28 mouse cellular contexts compared by ENCODE assay signal in the genomic region with DNA sequence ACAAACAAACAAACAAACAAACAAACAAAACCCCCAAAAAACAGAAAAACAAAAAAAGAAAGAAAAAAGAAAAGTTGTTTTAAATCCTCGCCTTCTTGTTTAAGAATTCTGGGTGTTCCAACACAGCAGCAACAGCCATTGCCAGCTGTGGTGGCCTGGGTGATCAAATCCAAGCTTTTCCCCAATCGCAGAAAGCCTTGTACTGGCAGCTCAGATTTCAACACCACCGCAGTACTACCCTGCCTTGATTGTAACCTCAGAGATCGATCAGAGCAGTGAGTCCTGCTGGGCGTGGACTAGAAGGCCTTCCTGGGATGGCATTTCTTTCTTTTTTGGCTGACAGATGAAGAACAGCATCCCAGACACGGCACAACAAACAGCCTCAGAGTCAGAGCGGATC. TPM values are rescaled to one million over a fixed set of nuclear protein-coding genes. Genes with fewer than 3 reads are reported as not detected.
"Had no signal": no experiment of that assay in that cellular context is flagged by ENCODE, and none has a peak within 500 bp of the region (broad histone marks: within the 10 kb centered on the region; RNA-seq: fewer than 3 reads in every experiment).

No protein-coding gene starts in this region.

- H3K9ac ChIP-seq: embryonic facial prominence, embryonic 12.5 days; embryonic facial prominence, embryonic 13.5 days; embryonic facial prominence, embryonic 15.5 days; forebrain, embryonic 12.5 days; forebrain, embryonic 13.5 days; forebrain, embryonic 15.5 days; forebrain, postnatal 0 days had no signal

- ATAC-seq: forebrain, embryonic 13.5 days; forebrain, embryonic 14.5 days; forebrain, embryonic 15.5 days; forebrain, embryonic 16.5 days; forebrain, postnatal 0 days had no signal

- H3K9me3 ChIP-seq: embryonic facial prominence, embryonic 10.5 days; embryonic facial prominence, embryonic 12.5 days; embryonic facial prominence, embryonic 13.5 days; embryonic facial prominence, embryonic 15.5 days; forebrain, embryonic 10.5 days; forebrain, embryonic 12.5 days; forebrain, embryonic 13.5 days; forebrain, embryonic 15.5 days had no signal

- H3K4me1 ChIP-seq: embryonic facial prominence, embryonic 12.5 days; embryonic facial prominence, embryonic 13.5 days; embryonic facial prominence, embryonic 15.5 days; forebrain, embryonic 12.5 days; forebrain, embryonic 13.5 days; forebrain, embryonic 15.5 days had no signal

- H3K36me3 ChIP-seq: forebrain, embryonic 15.5 days had no signal

- H3K27me3 ChIP-seq: embryonic facial prominence, embryonic 12.5 days; embryonic facial prominence, embryonic 13.5 days; embryonic facial prominence, embryonic 15.5 days; forebrain, embryonic 12.5 days; forebrain, embryonic 13.5 days; forebrain, embryonic 15.5 days had no signal

- H3K4me3 ChIP-seq: embryonic facial prominence, embryonic 10.5 days; embryonic facial prominence, embryonic 12.5 days; embryonic facial prominence, embryonic 13.5 days; embryonic facial prominence, embryonic 15.5 days; erythroblast, embryonic 14.5 days; forebrain, embryonic 10.5 days; forebrain, embryonic 12.5 days; forebrain, embryonic 13.5 days; forebrain, embryonic 15.5 days; gastrocnemius, adult 2 months; heart, adult 2 months had no signal

- H3K4me2 ChIP-seq: embryonic facial prominence, embryonic 12.5 days; embryonic facial prominence, embryonic 13.5 days; embryonic facial prominence, embryonic 15.5 days; forebrain, embryonic 12.5 days; forebrain, embryonic 13.5 days; forebrain, embryonic 15.5 days had no signal

- DNase-seq: cerebellum, adult 2 months; cerebellum, adult 8-10 months; cerebellum, adult 9-10 months; cerebellum, adult 9-11 months; cerebellum, postnatal 10 days; cerebellum, postnatal 14 days; cerebellum, postnatal 25 days; cerebellum, postnatal 36 days; embryo, embryonic 11 days; forebrain, postnatal 0 days; gastrocnemius, adult 2 months; gastrocnemius, postnatal 10 days; gastrocnemius, postnatal 14 days; gastrocnemius, postnatal 25 days; gastrocnemius, postnatal 36 days; heart, adult 18-20 months; heart, adult 2 months had no signal

- H3K27ac ChIP-seq: embryonic facial prominence, embryonic 10.5 days; embryonic facial prominence, embryonic 12.5 days; embryonic facial prominence, embryonic 13.5 days; embryonic facial prominence, embryonic 15.5 days; forebrain, embryonic 10.5 days; forebrain, embryonic 12.5 days; forebrain, embryonic 13.5 days; forebrain, embryonic 15.5 days; gastrocnemius, adult 2 months; heart, adult 2 months had no signal

RNA-seq across cellular contexts. Expression of gene Ttc23, which starts 48.7 kb away (rescaled TPM):
- polyA plus RNA-seq: erythroblast, embryonic 14.5 days had no signal
